Mouse (Mus musculus) thymus, adult 2 months (tissue): ENCODE measurements around the gene Pclo. TPM values are rescaled to one million over a fixed set of nuclear protein-coding genes. Genes with fewer than 3 reads are reported as not detected.

Experiments used
- DNase-seq: peaks from one replicate; pipeline ENCODE4 v3.0.0; 2021
- H3K27ac ChIP-seq: fragments of 200-500 bp; 2 replicates; pipeline ENCODE4 v1.5.1; 2012; ENCODE audit warnings: low read length, control low read depth; ENCODE audit not compliant: control insufficient read depth, insufficient read depth
- H3K27me3 ChIP-seq: fragments of 200-500 bp; 2 replicates; pipeline ENCODE4 v1.6.1; 2012; ENCODE audit warnings: mild to moderate bottlenecking, low read length, moderate library complexity, mixed read lengths; ENCODE audit not compliant: control insufficient read depth, insufficient read depth
- H3K36me3 ChIP-seq: fragments of 200-500 bp; 2 replicates; pipeline ENCODE4 v1.6.1; 2012; ENCODE audit warnings: mild to moderate bottlenecking, low read length, moderate library complexity; ENCODE audit not compliant: control insufficient read depth, insufficient read depth
- H3K4me1 ChIP-seq: fragments of 200-500 bp; replicated peaks from 2 replicates; pipeline ENCODE4 v1.6.1; 2012; ENCODE audit warnings: low read length; ENCODE audit not compliant: control insufficient read depth, insufficient read depth
- H3K4me3 ChIP-seq: fragments of 200-500 bp; 2 replicates; pipeline ENCODE4 v1.5.1; 2012; ENCODE audit warnings: mild to moderate bottlenecking, low read length, control low read depth, moderate library complexity; ENCODE audit not compliant: control insufficient read depth, insufficient read depth
- CTCF ChIP-seq: fragments of 200-500 bp; IDR thresholded peaks from 2 replicates; pipeline ENCODE4 v1.5.1; 2012; ENCODE audit warnings: mild to moderate bottlenecking, control low read depth, low read length, moderate library complexity, borderline replicate concordance; ENCODE audit not compliant: control insufficient read depth, poor library complexity, insufficient read depth; ENCODE audit errors: extremely low read depth
- POLR2A ChIP-seq: fragments of 200-500 bp; IDR thresholded peaks from 2 replicates; pipeline ENCODE4 v1.6.1; 2012; ENCODE audit warnings: mild to moderate bottlenecking, low read length, control low read depth, moderate library complexity; ENCODE audit not compliant: control insufficient read depth, poor library complexity, insufficient read depth; ENCODE audit errors: extremely low read depth
- WGBS: fragments of 180-500 bp; shearing (Covaris S2); methylation state at CpG from one replicate; pipeline ENCODE4 v1.1.7; 2018; 5-methylcytosine and 5-hydroxymethylcytosine counted together
- polyA plus RNA-seq: library from polyadenylated mRNA; depleted of rRNA; stranded (reverse); fragments of >200 nt; gene quantifications from 2 replicates; pipeline ENCODE4 v1.2.3, GENCODE M21; 2012

Gene Pclo
- polyA plus RNA-seq, 1 experiment: 0.96 TPM

DNA sequence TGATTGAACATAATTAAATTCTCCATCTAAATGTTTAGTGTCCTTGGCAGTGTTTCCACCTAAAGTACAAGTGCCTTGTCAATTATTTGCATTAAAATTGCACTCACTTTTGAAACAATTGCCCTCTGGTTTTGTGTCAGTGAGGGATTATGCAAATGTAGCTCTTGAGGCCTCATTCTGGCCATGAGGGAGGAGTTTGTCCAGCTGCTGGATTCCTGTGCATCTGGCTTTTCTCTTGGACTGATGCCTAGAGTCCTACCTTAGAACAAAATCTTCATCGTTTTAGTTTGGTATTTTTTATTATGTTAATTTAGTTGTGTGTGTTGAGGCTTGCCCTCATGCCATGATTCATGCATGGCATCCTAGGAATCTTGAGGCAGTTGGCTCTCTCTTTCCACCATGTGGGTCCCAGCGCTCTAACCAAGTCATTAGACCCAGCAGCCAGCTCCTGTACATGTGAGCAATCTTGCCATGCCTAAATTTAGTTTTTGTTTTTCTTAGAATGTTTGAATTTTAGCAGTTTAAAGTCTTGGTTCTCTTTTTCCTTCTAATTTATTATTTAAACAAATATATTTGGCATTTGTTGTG is 80.8 kb downstream of the Pclo start:
- no peaks in the 10 kb centered on the region for H3K27me3 ChIP-seq
- WGBS: 76% methylated on average over 2 of the region's 2 CpGs
- no peak for DNase-seq
- no peaks in the 10 kb centered on the region for H3K4me1 ChIP-seq
- TF ChIP-seq POLR2A (no peak), CTCF (no peak)
- no peak overlapping the region for H3K4me3 ChIP-seq
- H3K27ac ChIP-seq: no peak overlapping the region
- H3K36me3 ChIP-seq: no peaks in the 10 kb centered on the region

- H3K4me3 ChIP-seq: no peak overlapping the region
- H3K4me1 ChIP-seq: no peaks in the 10 kb centered on the region
- H3K36me3 ChIP-seq: no peaks in the 10 kb centered on the region
- no peak overlapping the region for H3K27ac ChIP-seq
- WGBS: 65% methylated on average over 1 of the region's 1 CpGs
- H3K27me3 ChIP-seq: no peaks in the 10 kb centered on the region
- TF ChIP-seq CTCF: no peak
- TF ChIP-seq POLR2A: no peak
- no peak for DNase-seq
Measured at GRCm38 (mm10) chr5:14608318-14608717, 93.6 kb downstream of the Pclo start.

GRCm38 (mm10) chr5:14621146-14621545 is 106.4 kb downstream of the Pclo start:
- no peak for DNase-seq
- no peaks in the 10 kb centered on the region for H3K36me3 ChIP-seq
- no peaks in the 10 kb centered on the region for H3K4me1 ChIP-seq
- H3K27ac ChIP-seq: no peak overlapping the region
- 90% methylated on average over 7 of the region's 7 CpGs for WGBS
- no peaks in the 10 kb centered on the region for H3K27me3 ChIP-seq
- TF ChIP-seq CTCF (no peak), POLR2A (no peak)
- no peak overlapping the region for H3K4me3 ChIP-seq

GRCm38 (mm10) chr5:14623360-14623759 is 108.6 kb downstream of the Pclo start:
- 76% methylated on average over 7 of the region's 7 CpGs for WGBS
- no peak for DNase-seq
- TF ChIP-seq CTCF (no peak), POLR2A (no peak)

GRCm38 (mm10) chr5:14641260-14641659 is 126.5 kb downstream of the Pclo start:
- Histone ChIP-seq H3K27ac (no peak overlapping the region), H3K36me3 (no peaks in the 10 kb centered on the region)
- 90% methylated on average over 1 of the region's 1 CpGs for WGBS

More at GRCm38 (mm10) chr5:14623360-14623759, 108.6 kb downstream of the Pclo start:
- no peaks in the 10 kb centered on the region for H3K4me1 ChIP-seq
- H3K27ac ChIP-seq: no peak overlapping the region
- H3K36me3 ChIP-seq: no peaks in the 10 kb centered on the region
- no peak overlapping the region for H3K4me3 ChIP-seq
- no peaks in the 10 kb centered on the region for H3K27me3 ChIP-seq

GRCm38 (mm10) chr5:14645856-14646255 is 131.1 kb downstream of the Pclo start:
- Histone ChIP-seq H3K27me3 (no peaks in the 10 kb centered on the region), H3K27ac (no peak overlapping the region), H3K36me3 (no peaks in the 10 kb centered on the region), H3K4me3 (no peak overlapping the region), H3K4me1 (no peaks in the 10 kb centered on the region)
- no peak for DNase-seq
- 91% methylated on average over 3 of the region's 3 CpGs for WGBS
- TF ChIP-seq POLR2A: no peak
- no peak for TF ChIP-seq CTCF

More at GRCm38 (mm10) chr5:14641260-14641659, 126.5 kb downstream of the Pclo start:
- Histone ChIP-seq H3K4me1 (no peaks in the 10 kb centered on the region), H3K27me3 (no peaks in the 10 kb centered on the region), H3K4me3 (no peak overlapping the region)
- TF ChIP-seq CTCF (no peak), POLR2A (no peak)
- no peak for DNase-seq

DNA sequence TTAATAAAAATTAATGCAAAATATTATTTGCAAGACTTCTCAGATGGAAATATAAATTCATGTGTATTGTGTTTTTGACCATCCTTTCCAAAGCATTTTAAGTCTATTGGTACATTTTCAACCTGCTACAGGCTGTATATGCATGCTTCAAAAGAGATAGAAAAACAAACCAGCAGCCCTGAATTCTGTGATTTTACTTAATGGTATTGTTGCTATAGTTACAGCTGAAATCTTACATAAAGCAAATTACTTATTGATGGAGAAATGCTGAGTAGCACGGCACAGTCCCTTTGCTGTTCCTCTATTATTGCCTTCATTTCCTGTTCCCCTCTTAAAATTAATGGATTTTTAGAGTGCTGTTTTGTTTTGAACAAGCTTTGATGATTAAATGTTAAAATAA is 145.9 kb downstream of the Pclo start:
- no peaks in the 10 kb centered on the region for H3K4me1 ChIP-seq
- H3K36me3 ChIP-seq: no peaks in the 10 kb centered on the region
- H3K4me3 ChIP-seq: no peak overlapping the region
- WGBS: 78% methylated on average over 1 of the region's 1 CpGs
- DNase-seq: no peak
- H3K27me3 ChIP-seq: no peaks in the 10 kb centered on the region
- TF ChIP-seq POLR2A (no peak), CTCF (no peak)
- H3K27ac ChIP-seq: no peak overlapping the region
